Mouse (Mus musculus) testis, adult 2 months (tissue): ENCODE measurements around the gene Dlgap1.

Source experiments
- CTCF ChIP-seq: fragments of 200-500 bp; IDR thresholded peaks from 2 replicates; pipeline ENCODE4 v1.5.1; 2012; ENCODE audit warnings: low read depth, mild to moderate bottlenecking, inconsistent platforms, low read length, moderate library complexity; ENCODE audit not compliant: control insufficient read depth, insufficient read depth, insufficient replicate concordance
- POLR2A ChIP-seq: fragments of 200-500 bp; IDR thresholded peaks from 2 replicates; pipeline ENCODE4 v1.6.1; 2012; ENCODE audit warnings: low read depth, mild to moderate bottlenecking, inconsistent platforms, low read length, moderate library complexity; ENCODE audit not compliant: control insufficient read depth

DNA sequence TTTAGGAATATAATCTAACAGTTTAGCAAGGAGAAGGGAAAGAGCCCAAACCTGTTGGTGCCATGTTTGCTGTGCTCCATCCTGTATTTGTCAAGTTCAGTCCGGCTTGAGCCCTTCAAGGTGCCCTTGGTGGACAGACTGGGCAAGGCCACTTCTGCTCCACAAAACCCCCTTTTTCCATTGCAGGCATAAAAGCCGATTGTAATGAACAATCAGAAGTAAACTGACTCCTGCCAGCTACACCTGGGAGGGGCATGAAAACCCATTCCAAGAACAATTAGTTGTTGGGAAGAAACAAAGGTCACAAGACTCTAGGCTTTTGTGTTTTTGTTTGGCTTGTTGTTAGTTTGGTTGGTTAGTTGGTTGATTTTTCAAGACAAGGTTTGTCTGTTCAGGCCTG is 859.7 kb downstream of the Dlgap1 start:
- TF ChIP-seq CTCF (no peak), POLR2A (no peak)
